Mouse (Mus musculus) spleen, adult 2 months (tissue): ENCODE data around the gene Wdr64.

Source experiments
- CTCF ChIP-seq: fragments of 200-500 bp; IDR thresholded peaks from 2 replicates; pipeline ENCODE4 v1.5.1; 2011; ENCODE audit warnings: mild to moderate bottlenecking, inconsistent platforms; ENCODE audit not compliant: insufficient read depth, insufficient read length, insufficient replicate concordance; ENCODE audit errors: extremely low read depth
- POLR2A ChIP-seq: fragments of 200-500 bp; IDR thresholded peaks from 2 replicates; pipeline ENCODE4 v1.6.1; 2011; ENCODE audit warnings: low read depth, low read length, inconsistent platforms

DNA sequence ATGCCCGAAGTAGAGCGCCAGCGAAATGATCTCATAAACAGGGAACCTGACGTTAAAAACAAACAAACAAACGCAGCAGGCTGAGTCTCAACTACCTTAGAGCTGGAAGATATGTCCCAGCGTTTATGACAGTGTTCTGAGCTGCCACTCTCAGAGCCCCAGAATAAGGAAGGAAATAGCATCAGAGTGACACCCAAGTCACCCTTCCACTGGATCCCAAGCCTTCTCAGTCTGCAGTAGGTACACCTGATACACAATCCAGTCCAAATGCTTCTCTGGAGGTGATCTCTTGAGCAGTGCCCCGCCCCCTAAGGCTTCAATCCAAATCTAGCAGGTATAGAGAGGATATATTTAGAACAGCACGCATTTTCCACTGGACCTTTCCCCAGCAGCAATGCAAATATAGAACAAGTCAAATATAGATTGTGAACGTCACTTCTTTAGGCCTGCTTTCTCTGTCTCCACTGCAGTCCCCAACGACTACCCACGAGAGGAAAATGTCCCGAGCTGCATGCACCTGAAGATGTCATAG lies 4.9 kb upstream of the Wdr64 start:
- TF ChIP-seq CTCF, result no peak
- no peak for TF ChIP-seq POLR2A
